Mouse (Mus musculus): ENCODE data around the gene Mdh1b.

Gene Mdh1b

DNA sequence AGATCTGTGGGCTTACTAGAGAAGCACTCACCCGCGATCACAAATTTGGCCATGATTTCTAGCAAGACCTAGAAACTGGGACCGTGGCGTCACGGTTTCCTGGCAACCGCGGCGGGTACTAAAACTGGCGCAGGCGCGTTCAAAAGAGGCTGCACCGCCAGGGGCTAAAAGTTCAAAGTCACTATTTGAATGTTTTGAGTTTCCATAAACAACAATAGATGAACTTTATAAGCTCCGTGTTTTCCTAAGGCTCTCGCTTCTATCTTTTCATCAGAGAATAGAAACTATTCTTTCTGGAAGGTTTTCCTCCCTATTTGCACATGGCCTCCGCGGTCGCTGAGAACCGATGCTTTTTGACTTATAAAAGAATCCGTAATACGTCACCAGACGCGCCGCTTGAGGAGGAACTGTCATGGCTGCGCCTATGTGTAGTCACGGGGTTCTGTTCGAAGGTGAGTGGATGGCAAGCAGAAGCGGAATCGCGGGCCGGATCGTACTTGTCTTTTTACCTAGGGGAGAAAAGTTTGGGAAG is at the start of gene Mdh1b, which contains the start of gene Fastkd2:
Gene Mdh1b, minus strand, starts transcription at position 79 of the 532 bp plus-strand sequence.
Gene Fastkd2, plus strand, starts transcription at position 375 of the 532 bp plus-strand sequence.
- DNase-seq (ENCODE audit: low spot score) = peak; percentile 88

DNA sequence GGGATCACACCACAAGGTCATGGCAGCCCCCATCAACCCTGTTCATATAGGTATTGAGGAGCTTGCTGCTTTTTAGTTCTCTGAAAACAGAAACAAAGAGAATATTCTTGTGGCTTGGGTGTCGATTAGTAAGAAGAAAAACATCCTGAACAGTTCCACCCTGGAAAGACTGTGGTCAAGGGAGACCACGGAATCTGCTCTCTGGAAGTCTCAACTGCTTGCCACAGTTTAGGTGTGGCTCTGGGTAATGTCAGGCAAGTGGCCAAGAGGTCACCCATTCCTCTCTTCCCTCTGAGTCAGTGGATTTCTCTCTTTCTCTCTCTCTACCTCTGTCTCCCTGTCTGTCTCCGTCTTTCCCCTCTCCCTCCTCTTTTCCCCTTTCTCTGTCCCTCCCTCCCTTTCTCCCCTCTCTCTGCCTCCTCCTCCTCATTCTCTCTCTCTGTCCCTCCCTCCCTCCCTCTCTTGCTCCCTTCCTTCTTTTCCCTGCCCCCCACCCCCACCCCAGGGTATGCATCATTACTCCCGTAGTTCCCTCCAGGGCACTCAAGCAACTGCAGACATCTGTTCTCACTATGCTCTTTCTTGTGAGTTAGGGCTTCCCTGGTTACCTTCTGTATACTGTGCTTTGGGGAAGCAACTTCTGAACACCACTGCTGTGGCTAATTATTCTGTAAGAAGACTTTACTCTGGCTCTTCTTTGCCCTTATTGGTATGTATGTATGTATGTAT is 46.9 kb upstream of the Mdh1b start:
- no peak for DNase-seq (ENCODE audit: low spot score)

DNA sequence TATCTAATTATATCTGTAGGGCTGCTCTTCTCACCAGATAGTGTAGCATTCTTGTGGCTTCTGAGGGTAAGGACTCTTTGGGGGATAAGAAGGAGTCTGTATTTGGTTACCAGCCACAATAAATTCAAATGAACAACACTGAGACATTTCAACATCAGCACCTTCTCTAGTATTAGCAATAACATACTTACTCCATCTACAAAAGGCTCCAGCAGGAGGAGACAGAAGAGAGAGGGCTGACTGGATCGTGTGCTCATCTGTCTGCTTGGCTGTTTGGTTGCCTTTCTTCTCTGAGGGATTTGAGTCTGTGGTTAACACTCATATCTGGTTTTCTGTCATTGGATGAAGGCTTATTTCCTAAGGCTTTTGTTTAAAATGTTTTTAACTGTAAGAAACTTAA is 46.3 kb upstream of the Mdh1b start:
- DNase-seq (ENCODE audit: low spot score) = no peak

DNA sequence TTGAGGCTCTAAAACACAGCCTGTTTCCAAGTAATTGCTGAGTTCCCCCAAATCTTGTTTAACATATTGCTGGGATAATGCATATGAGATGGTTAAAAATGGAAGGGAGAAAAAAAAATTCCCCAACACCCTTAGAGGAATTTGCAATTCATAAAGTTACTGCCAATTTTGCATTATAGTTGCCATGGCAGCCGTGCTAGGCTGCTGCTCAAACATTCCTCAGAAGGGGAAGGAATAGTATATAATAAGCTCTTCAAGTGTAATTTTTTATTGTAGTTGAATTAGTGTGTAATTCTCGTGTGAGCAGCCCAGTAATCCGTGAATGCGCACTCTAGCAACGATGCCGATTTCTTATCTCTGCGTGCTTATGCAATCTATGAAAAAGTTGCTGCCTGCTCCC is 40.2 kb upstream of the Mdh1b start:
- DNase-seq (ENCODE audit: low spot score) = no peak

DNA sequence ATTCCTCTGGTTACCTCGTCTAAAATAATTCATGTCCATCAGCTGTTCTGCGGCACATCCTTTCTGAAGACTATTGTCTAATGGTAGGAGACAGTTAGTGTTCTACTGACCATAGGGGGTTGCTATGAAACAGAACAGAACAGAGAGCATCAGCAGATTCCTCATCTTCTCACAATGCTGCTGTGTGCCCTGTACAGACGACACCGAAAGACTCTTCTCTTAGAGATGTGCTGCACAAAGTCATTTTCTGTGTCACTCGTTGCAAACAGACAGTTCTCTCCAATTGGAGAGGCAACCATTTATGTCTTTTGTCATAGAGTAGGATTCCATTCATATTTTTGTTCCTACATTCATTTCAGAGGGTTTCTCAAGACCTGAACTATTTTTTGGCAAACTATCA is 39.0 kb upstream of the Mdh1b start, which contains the start of gene 4933402D24Rik:
Gene 4933402D24Rik, minus strand, starts transcription at position 101 of the 400 bp plus-strand sequence.
- no peak for DNase-seq (ENCODE audit: low spot score)

DNA sequence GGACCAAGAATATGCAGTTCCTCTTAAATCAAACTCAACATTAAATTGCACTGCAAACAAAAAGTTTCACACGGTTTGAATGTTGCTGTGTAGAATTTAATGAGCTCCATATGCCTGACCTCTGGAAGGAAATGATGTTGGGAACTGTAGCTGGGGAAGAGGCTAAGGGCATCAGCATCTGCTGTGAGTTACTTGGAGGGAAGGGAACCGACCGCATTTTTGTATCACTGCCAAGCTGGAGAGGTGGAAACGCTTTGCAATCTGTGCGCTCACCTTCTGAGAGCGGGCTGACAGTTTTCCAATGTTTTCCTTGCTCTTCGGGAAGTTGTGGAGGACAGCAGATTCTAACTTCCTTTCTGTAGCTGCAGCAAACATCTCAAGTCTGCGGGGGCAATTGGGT is 38.0 kb upstream of the Mdh1b start:
- no peak for DNase-seq (ENCODE audit: low spot score)

DNA sequence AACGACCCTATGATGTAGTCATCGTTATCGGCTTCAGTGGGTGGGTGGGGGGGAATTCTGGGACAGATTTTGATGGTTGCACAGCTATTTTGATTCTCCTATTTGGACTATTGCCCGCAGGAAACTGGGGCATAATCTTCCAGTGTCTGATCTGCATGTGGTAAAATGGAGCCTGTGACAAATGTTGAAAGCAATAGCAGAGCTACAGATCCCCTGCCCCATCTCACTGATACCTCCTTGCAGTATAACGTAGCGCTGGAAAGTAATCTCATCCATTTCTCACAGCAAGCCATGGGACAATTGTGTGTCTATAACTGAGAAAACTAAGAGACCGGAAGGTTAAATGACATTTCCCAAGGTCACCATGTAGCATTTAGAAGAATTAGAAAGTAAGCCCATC is 34.3 kb upstream of the Mdh1b start:
- DNase-seq (ENCODE audit: low spot score) = no peak

DNA sequence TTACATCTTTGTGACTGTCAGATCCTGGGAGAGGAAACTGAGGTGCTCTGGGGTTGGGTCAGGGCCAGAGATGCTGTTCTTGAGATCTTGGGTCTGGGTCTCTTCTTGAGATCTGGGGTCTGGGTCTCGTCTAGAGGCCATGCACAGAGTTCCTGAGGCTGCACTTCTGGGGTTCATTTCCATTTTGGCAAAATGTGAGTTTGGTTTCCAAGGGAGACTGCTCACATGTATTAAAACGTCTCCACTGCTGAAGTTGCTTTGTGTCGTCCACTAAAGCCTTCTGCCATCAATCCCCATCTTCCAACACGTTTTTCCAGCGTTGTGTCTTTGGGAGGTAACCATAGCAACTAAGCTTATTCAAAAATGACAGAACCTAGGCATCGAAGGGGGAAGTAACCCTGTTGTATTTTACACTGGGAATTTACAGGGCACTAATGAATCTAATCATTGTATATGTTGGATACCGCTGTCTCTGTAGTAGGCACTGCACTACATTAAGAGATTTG is 33.8 kb upstream of the Mdh1b start:
- no peak for DNase-seq (ENCODE audit: low spot score)

DNA sequence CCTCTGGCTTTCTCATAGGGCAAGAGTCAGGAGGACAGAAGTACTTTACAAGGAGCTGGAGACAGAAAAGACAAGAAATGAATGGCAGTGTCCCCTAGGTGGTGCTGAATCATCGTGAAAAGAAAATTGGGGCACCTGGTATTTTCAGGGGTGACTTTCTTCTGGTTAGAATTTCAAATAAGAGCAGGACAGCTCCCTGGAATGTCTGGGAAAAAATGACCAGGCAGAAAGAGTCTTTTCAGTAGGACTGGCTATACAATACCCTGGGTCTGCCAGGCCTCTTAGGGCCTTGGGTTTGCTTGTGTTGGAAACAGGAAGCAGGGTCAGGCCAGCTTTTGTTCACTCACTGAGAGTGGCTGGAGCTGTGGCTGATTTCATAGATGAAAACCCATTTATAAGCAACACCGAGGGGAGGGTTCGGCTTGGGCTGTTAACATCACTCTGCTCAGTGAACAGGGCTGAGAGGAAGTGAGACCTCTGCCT is 33.1 kb upstream of the Mdh1b start:
- DNase-seq (ENCODE audit: low spot score) = no peak

DNA sequence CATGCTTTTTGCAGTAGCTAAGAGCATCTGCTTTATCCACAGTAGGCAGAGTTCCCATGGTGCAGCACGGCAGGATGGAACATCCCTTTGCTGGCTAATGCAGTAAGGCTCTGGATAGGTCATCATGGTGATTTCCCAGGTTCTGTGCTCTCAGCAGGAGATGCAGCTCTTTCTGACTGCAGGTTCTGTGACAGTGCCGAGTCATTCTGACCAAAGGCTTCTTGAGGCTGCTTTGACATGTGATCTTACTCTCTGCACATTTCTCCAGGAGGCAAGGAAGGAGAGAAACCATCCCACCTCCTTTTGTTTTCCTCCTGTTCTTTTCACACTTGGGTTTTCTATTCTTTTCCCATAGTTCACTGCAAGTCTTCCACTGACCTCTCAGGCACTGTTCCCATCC is 25.9 kb upstream of the Mdh1b start:
- no peak for DNase-seq (ENCODE audit: low spot score)

DNA sequence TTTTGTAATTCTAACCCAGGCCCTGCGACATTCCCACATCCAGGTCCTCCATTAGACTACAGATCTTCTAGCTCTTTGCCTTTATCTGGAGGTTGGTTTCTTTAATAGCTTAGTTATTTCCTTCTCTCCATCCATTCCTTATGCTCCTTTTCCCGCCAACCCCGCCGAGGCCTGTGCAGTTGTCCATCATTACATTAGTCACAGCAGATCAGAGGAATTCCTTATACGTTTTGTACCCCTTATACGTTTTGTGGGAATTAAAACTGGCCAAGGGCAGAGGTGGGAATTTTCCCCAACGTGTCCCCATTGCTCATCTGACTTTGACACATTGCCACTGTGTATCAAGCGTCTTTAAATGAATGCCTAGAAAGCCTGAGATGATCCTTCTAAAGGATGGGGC is 322 bp downstream of the Mdh1b start:
- DNase-seq (ENCODE audit: low spot score) = no peak

DNA sequence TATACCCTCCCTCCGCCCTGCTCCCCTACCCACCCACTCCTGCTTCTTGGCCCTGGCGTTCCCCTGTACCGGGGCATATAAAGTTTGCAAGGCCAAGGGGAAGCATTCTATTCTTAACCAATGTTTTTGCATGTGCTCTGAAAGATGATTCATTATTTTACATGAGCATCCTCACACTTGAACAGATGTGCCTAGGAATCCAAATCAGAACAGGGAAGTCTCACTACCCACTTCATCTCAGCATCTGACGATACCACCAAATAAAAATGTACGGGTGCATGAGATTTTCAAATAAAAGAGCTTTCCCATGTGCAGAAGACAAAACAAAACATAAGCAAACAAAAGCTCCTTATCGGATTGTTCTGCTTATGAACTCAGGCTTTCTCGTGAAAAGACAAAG is 10.0 kb downstream of the Mdh1b start:
- DNase-seq (ENCODE audit: low spot score) = no peak

DNA sequence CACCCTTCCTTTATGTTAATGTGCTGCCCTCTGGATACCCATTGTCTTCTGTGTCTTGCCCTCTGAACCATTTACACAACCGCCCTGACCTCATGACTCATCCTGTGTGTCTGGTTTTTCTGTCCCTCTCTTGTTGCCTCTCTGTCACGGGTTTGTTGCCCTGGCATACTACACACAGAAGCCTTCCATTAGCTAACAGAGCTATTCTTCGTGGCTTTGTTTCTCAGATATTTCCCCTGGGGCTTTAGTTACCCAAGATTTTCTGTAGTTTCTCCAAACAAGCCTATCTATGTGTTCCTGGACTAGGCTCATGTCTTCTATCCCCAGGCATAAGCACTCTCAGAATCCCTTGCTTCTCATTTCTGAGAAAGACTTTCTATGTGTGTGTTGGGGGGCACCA is 21.2 kb downstream of the Mdh1b start:
- DNase-seq (ENCODE audit: low spot score) = no peak

DNA sequence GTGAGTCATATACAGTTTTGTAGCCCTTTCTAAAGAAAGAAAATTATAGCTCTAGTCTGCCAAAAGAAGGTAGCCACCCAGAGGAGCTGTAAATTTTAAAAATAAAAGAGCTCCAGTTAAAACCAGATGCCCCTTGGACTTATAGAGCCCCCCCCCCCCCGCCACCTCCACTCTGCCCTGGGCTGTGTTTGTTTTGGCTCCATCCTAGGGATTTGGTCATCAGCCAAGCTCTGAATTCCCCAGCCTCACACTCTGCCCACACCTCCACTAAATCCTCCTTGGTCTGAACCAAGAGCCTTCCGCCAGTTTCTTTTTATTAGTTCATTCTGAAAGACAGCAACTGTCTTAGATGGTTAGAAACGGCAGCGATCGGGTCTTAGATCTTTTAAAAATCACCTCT is 24.4 kb downstream of the Mdh1b start:
- no peak for DNase-seq (ENCODE audit: low spot score)

DNA sequence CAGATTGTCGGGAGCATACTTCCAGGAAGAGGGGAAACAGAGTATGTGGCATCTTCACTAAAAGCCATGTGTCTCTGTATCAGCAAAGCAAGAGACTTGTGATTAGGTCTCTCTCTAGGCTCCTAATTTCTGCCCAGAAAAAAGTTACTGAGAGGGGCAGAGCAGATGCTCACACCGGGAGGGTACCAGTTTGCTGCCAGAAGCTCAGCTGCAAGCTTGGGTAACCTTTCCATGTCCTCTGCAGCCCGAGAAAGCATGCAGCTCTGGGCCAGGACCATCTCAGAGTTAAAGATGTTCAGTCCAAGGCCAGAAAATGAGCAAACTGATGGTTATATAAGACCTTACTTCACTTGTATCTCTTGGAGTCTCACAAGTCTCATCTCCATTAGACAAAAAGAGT is 33.3 kb downstream of the Mdh1b start:
- no peak for DNase-seq (ENCODE audit: low spot score)

DNA sequence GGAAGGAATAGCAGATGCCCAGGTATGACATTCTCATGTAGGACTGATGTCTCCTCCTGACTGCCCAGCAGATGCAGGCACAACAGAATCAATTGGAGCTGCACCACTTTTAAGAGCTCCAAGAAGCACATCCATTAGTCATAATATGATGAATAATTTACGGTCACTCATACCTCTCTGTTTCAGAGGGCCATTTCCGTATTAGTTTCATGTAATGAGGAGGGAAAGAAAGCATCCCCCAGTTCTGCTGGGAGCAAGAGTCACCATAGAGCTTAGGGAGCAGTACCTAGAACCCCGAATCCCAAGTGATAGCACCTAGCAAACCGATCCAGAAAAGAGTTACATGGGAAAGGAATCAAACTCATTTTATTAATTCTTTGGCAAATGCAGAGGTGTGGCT is 43.3 kb downstream of the Mdh1b start, which contains the start of gene Dytn:
Gene Dytn, minus strand, starts transcription at position 101 of the 400 bp plus-strand sequence.
- no peak for DNase-seq (ENCODE audit: low spot score)

DNA sequence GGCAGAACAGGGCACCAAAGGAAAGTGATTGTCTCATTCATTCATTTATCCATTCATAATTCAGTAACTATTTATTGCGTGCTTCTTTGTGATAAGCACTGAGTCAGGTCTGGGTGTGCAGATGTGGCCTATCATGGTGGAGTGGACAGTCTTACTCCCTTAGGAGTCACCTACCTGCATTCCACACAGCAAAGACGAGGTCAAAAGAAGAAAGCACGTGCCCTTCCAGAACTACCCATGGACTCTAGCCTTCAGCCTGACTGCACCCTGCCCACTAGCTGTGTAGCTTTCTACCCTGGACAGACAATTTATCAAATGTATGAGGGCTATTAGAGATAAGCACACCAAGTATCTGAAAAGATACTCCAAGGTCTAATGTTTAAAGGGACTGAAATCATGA is 54.1 kb downstream of the Mdh1b start:
- DNase-seq (ENCODE audit: low spot score) = no peak

DNA sequence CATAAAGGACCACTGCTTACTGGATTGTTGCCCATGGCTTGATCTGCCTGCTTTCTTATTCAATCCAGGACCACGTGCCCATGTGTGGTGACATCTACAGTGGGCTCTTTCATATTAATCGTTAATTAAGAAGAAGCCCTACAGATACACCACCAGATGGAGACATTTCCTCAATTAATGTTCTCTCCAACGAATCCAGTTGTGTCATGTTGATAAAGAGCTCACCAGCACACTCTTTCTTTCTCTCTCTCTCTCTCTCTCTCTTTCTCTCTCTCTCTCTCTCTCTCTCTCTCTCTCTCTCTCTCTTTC is 61.3 kb downstream of the Mdh1b start:
- DNase-seq (ENCODE audit: low spot score) = peak; percentile 7

DNA sequence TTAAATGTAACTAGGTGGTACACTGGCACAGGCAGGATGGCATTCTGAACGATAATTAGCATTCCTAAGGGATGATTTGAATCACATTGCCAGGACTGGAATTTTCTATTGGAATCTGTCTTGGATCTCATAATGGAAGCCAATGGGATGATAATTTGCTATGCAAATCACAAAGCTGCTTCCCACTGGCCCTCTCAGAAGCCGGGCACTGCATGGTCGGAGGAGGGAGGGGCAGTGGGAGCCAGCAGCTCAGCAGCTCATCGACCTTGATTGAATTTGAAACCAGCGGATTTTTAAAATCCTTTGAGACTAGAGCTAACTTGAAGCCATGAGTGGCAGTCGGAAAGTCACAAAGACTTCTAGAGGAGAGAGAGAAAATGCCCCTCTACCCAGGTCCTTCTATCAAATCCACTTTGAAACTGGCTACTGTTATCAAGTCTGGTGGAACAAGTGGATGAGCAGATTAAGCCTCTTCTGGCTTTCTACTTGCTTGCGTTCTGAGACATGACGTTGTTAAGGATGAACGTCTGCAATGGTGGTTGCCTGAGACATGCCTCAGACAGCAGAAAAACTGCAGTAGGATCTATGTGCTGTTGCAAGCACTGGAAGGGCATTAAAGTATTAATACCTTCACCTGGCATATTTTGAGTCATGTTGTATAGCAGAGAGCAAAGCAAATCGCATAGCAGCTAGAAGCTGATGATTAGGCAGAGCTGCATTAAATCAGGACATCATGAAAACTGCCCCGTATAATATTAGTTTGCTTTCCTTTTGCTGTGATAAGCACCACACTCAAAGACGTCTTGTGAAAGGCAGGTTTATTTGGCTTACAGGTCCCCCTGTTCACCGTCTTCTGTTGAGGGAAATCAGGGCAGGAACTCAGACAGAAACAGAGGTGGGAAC is 61.9 kb downstream of the Mdh1b start:
- no peak for DNase-seq (ENCODE audit: low spot score)

DNA sequence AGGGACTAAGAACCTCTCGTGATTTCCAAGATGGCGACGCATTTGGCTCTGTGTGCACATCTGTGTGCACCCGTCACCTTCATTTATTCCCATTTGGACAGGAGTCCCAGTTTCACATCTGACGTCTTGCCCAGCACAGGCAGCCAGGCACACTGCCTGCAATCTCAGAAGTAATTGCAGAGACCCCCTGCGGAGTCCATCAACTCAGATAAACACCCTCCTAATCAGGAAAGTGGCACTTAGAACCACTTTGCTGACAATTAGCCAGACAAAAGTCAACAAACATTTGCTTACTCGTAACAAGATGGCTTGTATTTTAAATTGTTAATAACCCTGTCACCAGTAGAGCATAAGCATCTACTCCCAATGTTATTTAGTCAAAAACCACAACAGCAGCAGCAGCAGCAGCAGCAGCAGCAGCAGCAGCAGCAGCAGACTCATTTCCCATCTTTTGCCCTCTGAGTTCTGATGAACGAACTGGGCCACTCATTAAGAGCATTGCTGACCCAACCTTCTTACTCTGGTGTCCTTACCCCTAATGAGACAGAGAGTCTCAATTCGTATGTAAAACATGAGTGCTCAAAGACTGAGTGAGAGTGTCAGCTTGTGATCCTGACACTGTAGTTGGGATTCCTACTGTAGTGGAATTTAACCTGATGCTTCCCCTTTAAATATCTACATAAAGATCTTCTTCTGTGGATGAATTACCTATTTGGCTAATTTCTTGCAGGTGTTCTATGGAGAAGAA is 62.7 kb downstream of the Mdh1b start:
- DNase-seq (ENCODE audit: low spot score) = no peak

DNA sequence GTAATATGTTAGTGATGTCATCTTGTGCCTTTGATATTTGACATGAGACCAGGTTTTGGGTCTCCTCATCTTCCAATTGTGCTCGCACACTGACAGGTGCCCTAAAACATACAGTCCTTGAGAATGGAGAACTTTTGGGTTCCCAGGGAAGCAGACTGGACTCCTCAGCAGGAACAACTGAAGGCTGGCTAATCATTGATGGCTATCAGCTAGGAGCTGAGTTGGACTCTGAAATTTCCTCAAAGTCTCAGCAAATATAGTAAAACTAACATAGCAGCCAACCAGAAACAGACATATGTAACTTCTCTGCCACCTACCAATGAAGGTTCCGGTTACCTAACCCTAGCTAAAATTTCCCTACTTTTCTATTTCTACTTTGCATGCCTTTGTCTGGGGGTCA is 64.0 kb downstream of the Mdh1b start:
- DNase-seq (ENCODE audit: low spot score) = no peak

DNA sequence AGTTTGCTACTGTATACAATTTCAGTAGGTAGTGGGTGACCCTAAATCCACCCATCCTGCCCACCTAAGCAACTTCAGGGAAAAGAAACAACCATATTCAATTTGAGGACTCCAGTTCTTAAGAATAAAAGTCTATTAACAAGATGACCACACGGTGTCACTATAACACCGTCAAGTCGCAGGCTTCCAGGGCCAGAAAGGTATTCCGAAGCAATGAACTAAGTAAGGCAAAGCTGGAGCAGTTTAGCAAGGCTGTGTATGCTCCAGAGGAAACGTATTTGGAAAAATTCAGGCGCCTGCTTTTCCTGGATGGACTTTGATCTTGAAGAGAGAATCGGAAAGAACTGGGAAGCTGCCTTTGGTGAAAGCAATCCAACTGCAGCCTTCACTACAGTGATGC is 70.5 kb downstream of the Mdh1b start:
- peak; percentile 44 for DNase-seq (ENCODE audit: low spot score)

Measured in c-Kit-positive CD71-positive TER-119-positive erythroid progenitor cells, embryonic 14.5 days (primary cell).